Mouse (Mus musculus): ENCODE data around the gene Lrrc28.

The Lrrc28 gene

DNA sequence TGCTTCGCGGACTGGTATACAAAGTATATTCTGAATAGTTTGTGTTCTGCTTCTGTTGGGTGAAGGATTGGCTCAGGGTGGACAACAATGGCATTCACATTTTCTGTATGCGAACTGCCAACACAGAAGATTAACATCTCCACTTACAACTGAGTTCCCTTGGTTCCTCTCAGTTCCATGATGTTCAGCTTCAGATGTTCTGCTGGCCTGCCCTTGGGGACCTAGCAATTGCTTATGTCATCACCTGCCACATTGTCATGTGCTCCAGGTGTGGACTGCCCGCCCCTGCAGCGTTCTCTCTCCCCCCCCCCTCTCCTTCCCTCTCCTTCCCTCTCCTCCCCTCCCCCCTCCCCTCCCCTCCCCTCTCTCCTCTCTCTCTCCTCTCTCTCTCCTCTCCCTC lies 58.6 kb downstream of the Lrrc28 start:
- no peak for DNase-seq

DNA sequence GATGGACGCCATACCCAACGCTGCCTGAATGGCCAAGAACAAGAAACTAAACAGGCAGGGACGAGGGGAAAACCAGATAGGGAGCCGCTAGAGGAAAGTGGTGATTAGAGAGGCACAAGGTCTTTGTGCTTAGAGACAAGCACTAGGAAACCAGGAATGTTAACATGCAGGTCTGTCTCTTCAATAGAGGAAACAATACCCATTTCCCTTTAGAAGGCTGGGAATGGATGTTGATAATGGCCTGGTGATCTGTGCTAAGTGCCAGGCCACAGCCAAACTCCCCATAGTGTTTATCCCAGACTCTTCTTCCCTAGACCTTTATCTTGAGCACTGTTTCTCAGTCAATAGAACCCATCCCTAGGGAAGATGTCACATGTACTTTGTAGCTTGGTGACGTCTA lies 61.2 kb downstream of the Lrrc28 start:
- no peak for DNase-seq

DNA sequence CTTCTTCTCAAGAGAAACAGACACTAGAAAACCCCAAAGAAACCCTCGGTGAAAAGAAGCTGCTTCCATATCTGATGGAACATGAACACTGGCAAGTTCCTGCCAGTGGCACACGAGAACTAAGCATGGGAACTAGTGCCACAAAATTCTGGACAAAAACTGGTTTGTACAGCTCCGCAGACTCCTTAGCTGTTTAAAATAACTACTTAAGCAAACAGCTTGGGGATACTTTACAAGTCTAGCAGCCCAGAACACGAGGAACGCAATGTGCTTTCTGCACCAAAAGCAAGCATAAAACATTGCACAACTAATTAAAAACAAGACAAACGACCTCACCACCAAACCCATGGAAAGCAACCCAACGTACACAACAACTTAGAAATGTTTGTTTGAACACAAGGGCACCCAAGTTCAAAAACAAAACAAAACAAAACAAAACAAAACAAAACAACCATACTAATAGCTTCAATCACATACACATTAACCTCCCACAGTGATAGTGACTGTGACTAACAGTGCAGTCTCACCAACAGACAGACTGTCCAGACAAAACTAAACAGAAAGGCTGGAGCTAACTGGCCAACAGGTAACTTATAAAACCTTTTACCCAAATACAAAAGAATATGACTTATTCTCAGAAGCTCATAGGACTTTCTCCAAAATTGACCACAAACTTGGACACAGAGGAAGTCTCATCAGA lies 66.1 kb downstream of the Lrrc28 start:
- DNase-seq, result no peak

DNA sequence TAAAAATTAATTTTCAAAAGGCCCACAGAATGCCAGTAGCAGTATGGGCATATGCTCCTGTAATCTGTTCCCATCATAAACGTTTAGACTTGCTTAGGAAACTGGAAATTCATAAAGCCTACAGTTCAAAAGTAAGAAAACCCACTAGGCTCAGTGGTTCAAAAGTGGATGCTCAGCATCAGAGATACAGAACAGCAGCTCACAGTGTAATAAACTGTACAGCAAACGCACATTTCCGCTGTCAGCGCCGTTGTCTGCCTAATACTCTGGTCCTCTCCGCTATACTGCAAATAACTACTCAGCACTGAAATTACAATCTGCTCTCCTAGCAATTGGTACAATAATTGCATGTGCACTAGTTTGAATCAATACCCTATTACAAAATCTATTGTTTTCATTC lies 67.0 kb downstream of the Lrrc28 start:
- no peak for DNase-seq

DNA sequence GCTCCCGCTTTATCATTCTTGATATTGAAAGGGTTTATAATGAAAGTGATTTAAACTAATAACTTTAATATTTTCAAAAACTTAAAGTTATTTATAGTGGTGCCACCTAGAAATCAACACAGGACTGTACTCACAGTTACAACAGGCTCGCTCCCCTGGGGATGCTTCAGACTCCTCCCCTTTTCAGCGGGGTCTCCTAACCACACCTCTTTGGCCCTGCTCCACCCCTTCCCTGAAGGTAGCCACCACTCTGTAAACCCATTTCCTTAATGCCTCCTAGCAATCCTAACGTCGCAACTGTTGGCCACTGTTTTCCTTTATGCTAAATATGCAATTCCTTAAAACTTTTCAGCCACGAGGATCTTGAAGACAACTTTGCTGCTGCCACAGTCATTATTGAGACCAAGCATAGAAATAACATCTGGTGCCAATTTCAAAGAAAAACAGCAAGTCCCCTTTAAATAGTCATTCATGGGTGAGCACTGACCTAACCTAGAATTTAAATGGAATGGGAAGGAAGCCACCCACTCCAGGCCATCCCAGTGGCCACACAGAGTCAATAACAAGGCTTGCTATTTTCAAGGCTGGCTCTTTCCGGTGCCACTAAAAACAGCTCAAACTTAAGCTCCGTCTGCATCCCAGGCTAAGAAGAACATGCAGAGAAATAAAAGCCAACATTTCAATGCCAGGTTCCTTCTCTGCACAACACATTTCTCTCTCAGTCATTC lies 78.4 kb downstream of the Lrrc28 start:
- DNase-seq, result no peak

DNA sequence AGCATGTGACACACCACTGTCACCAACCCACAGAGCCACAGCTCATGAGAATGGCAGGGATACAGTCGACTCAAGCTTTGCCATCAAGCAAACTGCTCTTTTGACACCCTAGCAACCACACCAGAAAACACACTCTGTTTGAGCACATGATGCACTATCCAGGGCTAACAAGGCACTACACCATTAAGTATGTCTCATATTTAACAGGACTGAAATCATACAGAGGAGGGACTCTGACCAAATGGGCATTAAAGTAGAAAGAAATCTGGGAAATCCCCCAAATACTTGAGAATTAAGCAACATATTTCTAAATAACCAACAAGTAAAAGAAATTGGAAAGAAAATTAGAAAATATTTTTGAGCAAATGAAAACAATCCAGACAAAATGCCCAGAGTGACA lies 79.9 kb downstream of the Lrrc28 start:
- no peak for DNase-seq

DNA sequence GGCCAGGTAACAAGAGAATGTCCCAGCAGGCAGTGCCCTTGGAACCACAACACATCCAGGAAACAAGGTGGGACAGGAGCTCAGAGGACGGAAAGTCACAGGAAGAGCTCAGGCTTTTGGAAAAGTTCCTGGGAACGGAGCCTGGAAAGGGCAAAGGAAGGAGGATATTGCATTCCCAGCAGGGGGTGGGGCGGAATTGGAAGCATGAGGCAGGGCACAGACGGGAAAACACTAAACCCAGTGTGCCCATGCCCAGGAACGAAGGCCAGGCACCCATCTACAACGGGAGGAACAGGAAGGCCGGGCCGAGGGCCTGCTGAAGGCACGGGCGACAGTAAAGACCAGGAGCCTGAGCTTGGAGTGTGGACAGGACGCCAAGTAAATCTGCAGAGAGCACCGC lies 82.9 kb downstream of the Lrrc28 start:
- DNase-seq, result peak; percentile 79

DNA sequence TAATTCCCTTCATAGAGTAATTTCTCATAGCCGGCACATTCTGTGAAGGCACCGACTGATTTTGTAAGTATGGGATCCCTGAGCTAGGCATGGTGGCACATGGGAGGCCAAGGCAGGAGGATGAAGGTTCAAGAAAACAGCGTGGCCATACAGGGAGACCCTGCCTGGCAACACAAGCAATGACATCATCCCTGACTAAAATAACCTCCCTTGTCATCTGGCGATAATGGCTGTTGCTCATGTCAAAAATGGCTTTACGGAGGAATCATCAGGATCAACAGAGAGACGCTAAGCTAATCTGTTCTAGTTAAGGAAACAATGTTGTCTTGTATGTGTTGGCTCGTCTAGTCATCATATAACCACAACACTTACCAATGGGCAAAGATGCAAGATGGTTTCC lies 85.6 kb downstream of the Lrrc28 start:
- no peak for DNase-seq

DNA sequence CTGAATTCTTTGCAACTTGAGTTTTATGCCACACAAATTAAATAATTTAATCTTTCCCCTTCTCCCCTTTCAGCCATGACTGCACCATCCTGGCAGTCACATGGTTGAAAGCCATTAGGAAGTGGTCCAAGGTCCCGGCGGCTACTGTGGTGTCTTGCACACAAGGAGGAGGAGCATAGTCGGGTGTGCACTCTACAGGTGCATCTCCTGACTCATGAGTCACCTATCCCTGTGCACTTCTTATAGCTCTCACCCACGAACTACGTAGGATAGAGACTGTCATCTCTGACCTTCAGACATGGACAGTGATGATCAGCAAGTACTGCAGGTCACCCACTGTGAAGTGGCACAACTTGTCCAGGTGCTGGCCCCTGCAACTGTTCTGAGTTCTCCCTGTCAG lies 86.8 kb downstream of the Lrrc28 start:
- DNase-seq, result no peak

DNA sequence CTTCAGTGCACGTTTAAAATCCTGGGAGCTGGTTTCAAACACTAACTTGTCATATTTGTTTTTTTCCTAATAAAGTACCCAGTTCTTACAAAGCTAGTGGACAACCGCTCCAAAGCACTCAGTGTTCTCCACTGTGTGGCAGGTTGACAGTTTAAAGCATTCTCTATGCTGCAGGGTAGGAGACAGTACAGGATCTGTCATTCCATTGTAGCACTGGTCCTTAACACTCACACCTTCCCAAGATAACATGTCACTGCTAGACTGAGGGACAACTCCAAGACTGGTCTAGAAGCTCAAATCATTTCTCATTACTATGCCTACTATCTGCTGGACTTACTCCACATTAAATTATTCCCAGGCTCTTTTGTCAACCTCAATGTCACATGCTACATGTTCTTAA lies 90.2 kb downstream of the Lrrc28 start:
- DNase-seq, result no peak

DNA sequence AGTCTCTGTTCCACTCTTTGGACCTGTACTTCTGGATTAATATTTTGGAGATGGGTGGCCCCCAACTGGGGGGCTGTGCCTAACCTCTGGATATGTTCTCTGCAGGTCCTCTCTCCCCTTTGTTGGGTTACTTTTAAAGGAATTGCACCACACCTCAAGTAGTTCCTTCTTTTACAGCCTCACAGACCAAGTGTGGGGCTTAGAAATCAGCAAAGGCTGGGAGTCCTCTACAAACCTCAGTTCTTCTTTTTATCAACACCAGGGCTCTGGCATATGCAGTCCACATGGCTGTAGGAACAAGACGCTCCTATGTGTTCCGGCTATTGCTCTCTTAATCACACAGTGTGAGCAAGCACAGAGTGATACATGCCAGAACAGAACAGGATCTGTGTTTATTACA lies 93.8 kb downstream of the Lrrc28 start:
- no peak for DNase-seq

DNA sequence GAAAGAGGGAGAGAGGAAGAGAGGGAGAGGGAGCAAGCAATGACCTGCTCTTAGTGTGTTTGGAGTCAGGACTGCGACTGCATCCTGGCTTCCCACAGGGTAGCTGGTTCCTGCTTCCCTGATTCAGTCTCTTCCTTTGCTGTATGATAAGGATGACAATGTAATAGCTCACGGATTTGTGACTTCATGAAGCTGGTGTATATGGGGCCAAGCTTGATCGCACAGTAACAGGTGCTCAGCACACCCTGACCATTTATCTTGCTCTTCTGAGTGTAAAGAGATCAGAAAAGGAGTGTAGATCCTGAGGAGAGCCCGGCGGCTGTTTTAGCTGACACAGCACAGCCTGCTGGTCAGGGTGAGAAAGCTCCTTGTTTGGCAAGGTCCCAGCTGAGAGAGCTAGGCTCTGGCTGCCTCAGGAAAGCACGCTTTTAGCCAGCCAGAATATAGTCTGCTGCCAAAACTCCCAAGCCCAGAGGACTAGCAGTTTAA lies 96.0 kb downstream of the Lrrc28 start:
- DNase-seq, result peak; percentile 91

DNA sequence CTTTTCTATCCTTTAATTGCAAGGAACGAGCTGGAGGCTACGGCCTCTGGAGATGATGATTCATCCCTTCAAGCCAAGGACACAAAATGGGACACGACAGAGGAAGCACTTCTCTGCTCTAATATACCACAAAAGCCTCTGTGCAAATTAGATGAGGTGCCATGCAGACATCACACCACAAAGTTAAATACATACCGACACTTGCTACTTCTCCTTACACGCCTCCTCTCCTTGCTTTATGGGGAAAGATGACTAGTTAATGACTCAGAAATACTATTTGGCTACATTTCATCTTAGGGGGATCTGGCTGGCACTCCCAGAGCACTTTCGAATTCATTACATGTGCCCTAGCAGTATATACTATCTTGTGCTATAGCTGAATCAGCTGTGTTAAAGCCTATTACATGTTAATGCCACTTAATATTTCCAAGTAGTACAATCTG lies 96.4 kb downstream of the Lrrc28 start:
- DNase-seq, result no peak

DNA sequence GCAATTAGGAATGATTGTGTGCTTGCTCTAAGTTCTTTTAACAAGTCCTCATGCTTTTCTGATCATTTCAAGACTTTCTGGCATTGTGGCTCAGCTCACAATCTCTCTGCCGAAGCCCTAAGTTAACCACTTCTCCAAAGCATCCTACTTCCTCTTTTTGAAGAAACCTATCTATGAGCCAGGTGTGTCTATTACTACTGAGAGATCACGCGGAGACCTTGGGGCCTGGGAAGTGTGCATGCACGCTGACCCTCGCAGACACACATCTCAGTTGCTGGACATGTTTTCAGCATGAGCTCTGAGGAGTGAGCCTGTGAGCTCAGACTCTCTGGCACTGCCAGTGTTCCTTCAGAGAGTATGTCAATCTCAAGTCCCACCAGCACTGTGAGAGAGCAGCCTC lies 98.8 kb downstream of the Lrrc28 start:
- DNase-seq, result no peak

DNA sequence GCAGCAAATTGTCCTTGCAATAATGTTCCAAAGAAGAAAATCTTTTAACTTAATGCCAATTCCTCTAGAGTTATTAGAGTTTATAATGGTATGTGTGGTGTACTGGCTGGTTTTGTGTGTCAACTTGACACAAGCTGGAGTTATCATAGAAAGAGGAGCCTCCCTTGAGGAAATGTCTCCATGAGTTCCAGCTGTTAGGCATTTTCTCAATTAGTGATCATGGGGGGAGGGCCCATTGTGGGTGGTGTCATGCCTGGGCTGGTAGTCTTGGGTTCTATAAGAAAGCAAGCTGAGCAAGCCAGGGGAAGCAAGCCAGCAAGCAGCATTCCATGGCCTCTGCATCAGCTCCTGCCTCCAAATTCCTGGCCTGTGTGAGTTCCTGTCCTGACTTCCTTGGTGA lies 100.5 kb downstream of the Lrrc28 start:
- no peak for DNase-seq

DNA sequence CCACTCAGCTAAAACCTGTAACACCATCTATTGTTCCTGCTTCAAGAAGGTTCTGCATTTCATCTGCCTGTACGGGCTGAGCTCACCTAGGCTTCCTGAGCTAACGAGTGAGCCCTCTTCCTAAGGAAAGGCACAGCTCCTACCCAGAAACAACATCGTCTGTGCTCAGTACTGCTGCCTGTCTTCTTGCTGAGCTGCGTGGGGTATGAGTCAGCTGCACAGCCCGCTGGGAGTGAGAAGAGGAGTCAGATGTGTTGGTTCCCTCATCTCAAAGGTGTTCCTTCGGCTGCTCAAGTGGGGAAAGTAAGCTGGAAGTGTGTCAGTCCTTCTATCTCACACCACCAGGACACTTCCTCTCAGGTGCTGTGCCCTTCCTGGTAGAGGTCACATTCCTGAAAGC lies 101.4 kb downstream of the Lrrc28 start:
- no peak for DNase-seq

DNA sequence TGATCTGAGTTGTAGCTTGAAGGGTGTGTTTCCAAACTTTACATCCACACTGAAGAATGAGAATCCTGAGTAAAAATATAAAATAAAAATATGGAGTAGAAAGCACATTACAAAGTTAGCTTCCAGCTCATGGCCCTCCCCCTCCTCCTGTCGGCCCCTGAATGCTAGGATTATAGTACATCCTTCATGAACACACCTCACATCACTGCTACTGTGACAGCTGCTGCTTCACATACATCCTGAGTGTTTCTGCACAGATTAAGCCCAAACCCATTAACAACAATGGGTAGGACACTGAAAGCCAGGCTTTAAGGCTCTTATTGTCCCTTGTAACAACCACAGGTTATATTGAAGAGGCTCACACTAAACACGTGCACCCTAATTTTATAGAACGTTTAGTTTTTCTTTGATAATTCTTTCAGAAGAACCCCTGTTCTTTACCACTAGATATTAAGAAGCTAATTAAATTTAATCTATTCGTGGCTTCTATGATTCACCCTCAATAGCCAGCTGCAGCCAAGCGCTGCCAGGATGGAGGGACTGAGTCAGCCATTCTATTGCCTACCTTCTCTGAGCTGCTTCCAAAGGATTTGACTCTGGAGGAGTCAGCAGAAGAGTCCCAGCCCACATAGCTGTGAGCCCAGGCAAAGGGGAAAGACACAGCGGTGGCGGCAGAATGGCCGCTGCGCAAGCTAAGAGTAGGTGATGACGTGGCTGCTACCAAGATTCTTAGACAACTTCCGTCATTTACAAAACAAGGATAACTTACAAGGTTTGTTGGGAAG lies 108.3 kb downstream of the Lrrc28 start:
- no peak for DNase-seq

DNA sequence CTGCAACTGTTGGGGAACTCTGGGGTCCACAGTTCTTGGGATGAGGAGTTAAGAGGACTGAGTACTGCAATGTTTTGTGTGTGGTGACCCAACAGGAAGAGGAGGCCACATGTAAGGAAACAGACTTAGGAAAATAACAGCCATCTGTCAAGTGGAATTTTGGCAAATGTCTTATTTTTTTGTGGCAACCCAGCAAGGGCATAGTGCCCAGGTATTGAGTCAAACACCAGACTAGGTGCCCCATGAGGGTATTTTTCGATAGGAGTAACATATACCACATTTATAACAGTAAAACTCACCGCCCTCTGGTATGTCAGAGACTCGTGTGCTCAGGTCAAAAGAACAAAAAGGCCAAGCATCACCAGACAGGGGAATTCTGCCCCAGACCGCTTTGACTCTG lies 109.1 kb downstream of the Lrrc28 start:
- DNase-seq, result peak; percentile 56

DNA sequence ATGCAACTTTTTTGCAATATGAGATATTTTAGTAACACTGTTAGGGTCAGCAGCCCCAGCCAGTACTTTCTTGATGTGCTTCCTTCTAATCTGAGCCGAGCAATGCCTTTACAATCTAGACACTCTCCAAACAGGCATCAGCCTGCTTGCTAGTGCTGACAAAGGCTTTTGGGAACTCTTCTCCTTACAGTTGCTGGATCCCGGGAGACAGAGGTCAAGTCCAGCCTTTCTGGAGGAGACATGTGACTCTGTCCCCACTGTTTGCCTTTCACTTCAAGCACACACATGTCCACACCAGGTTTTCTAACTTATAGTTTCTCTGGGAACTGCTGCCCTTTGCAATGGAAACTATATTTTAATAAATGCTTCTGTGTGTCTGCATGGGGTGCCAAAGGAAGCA lies 114.1 kb downstream of the Lrrc28 start:
- no peak for DNase-seq

DNA sequence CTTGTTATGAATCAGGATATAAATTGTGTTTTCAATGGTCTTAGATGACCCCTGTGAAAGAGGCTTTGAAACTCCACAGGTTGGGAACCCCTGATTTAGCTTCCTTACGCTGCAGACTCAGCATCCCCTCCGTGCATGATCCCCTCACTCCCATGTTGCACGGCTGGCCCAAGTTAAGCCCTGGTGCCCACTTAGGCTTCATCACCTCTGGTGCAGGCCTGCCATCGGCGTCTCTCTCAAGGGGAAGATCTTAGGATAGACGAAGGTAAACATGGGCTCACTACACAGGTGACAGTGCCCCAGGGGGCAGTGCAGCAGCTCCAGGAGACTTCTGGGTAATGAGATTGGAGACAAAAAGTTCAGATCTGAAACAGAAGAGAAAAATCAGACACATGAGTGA lies 115.7 kb downstream of the Lrrc28 start:
- DNase-seq, result no peak

DNA sequence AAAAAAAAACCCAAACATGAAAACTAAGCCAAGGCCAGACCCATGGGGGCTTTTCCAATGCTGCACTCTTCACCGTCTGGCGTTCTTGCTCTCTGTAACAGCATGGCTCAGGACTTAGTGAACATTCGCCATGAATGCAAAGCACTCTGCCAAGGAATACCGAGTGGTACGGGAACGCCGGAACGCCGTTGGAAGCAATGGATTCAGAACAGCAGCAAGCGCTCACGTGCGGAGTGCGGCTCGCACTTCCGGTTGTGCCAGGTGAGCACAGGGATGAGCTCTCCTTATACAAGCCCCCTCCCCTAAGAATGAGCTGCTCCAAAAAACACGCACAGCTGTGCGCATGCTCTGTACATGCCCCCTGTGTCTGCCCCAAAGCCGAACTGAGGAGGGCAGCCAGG lies 116.2 kb downstream of the Lrrc28 start:
- peak; percentile 32 for DNase-seq

DNA sequence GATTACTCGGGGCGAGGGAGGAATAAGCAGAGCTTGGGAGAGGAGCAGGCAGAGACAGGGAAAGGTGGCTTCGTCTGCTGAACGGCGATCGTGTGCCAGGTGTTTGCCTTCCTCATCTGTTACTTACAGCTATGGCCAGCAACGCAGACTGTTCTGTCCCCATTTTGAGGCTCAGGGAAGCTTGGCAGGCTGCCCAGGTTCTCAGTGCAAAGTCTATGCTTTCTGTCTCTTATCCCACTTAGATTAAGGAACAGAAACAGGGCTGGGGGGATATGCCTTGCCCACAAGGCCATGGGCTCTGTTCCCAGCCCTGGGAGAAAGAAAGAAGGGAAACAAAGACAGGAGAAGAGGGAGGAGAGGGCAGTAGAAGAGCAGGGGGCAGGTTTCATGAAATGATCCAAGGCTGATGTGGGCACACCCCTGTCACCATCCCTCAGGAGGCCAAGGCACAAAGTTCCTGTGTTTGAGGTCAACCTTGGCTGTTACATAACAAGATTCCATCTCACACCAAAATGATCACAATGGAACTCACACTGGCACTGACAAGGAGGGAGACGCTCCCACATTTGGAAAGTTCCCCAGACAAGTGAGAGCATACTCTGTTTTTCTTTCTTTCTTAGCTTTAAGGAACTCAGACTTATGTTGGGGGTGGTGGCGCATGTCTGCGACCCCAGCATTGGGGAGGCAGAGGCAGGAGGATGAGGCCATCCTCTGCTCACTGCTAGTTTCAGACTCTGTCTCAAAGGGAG lies 116.8 kb downstream of the Lrrc28 start:
- DNase-seq, result peak; percentile 54
